Mouse (Mus musculus) mesoderm, embryonic 11.5 days (tissue): ENCODE results near the gene Camk1d.
"Not testable (repeated sequence)": the region's sequence is repeated elsewhere in the genome, so short reads cannot be mapped to it uniquely, and the experiment has no call there.

Experiments
- DNase-seq: peaks from one replicate; pipeline ENCODE4 v3.0.0-alpha.2; 2012; ENCODE audit warnings: low read depth, low spot score

The Camk1d gene

GRCm38 (mm10) chr2:5613651-5614307 lies 100.5 kb downstream of the Camk1d start:
- peak; percentile 23 for DNase-seq

GRCm38 (mm10) chr2:5611601-5612000 lies 102.7 kb downstream of the Camk1d start:
- DNase-seq: no peak

- no peak for DNase-seq
Measured at GRCm38 (mm10) chr2:5610521-5610920, 103.8 kb downstream of the Camk1d start.

GRCm38 (mm10) chr2:5607920-5608841 lies 106.1 kb downstream of the Camk1d start:
- DNase-seq: no peak

GRCm38 (mm10) chr2:5605849-5606248 lies 108.5 kb downstream of the Camk1d start:
- no peak for DNase-seq

GRCm38 (mm10) chr2:5602044-5602443 lies 112.3 kb downstream of the Camk1d start:
- DNase-seq: no peak

GRCm38 (mm10) chr2:5601243-5601642 lies 113.1 kb downstream of the Camk1d start:
- DNase-seq: not testable (repeated sequence)

- no peak for DNase-seq
Measured at GRCm38 (mm10) chr2:5600183-5600962, 113.9 kb downstream of the Camk1d start.

GRCm38 (mm10) chr2:5599713-5600112 lies 114.6 kb downstream of the Camk1d start:
- DNase-seq: no peak

- DNase-seq: no peak
Measured at GRCm38 (mm10) chr2:5598533-5598932, 115.8 kb downstream of the Camk1d start.

- DNase-seq: no peak
Measured at GRCm38 (mm10) chr2:5596882-5597281, 117.4 kb downstream of the Camk1d start.

GRCm38 (mm10) chr2:5595356-5596191 lies 118.7 kb downstream of the Camk1d start:
- no peak for DNase-seq

- no peak for DNase-seq
Measured at GRCm38 (mm10) chr2:5592461-5593136, 121.7 kb downstream of the Camk1d start.

- no peak for DNase-seq
Measured at GRCm38 (mm10) chr2:5590074-5590473, 124.2 kb downstream of the Camk1d start.

GRCm38 (mm10) chr2:5589163-5589562 lies 125.2 kb downstream of the Camk1d start:
- DNase-seq: no peak

- no peak for DNase-seq
Measured at GRCm38 (mm10) chr2:5588329-5588982, 125.9 kb downstream of the Camk1d start.

GRCm38 (mm10) chr2:5584318-5585027 lies 129.8 kb downstream of the Camk1d start:
- DNase-seq: no peak

- no peak for DNase-seq
Measured at GRCm38 (mm10) chr2:5579391-5579790, 134.9 kb downstream of the Camk1d start.

GRCm38 (mm10) chr2:5577399-5578129 lies 136.8 kb downstream of the Camk1d start:
- DNase-seq: no peak
